Comparison of ENCODE assay signal across 8 mouse cellular contexts in genomic region chr9:105484338-105485084, GRCm38 (mm10). TPM values are rescaled to one million over a fixed set of nuclear protein-coding genes. Genes with fewer than 3 reads are reported as not detected.
A peak's percentile ranks its signal among the peaks of the same experiment; 100 is the strongest.
DNase-seq lines count a peak whose midpoint lies in the region; ATAC-seq and TF ChIP-seq lines count a peak whose summit lies in the region.

No protein-coding gene starts in this region.

- no peak for TF ChIP-seq POLR2A in CH12.LX (IDR thresholded peaks at IDR 0.05; ENCODE audit: low read depth, low read length)

- DNase-seq in CH12.LX (ENCODE audit: extremely low read depth): peak; percentile 34
- DNase-seq in gastrocnemius, postnatal 25 days: peak; percentile 62
- no peak for DNase-seq in urinary bladder, postnatal 36 days (ENCODE audit: low spot score in 2 of 2)
- no peak for DNase-seq in retina, postnatal 1 day
- no peak for DNase-seq in layer of hippocampus, adult 9-11 months

- TF ChIP-seq EP300 in CH12.LX (IDR thresholded peaks at IDR 0.05; ENCODE audit: low read length): 0 out of 2 replicates have a peak, but pooled peaks have one; percentile 34

- dilution Hi-C loops in CH12.LX (cut with MboI; ENCODE audit: extremely low pct_ligation_motif_present, extremely low pct_unique_long_range_greater_than_20kb, low sequenced_read_pairs): no loop called here

- ATAC-seq in forebrain, embryonic 16.5 days: peak; percentile 61; the same call in 1 of the 2 replicates
- no peak for ATAC-seq in forebrain, embryonic 12.5 days (ENCODE audit: low FRiP score)

- no peak for TF ChIP-seq RAD21 in CH12.LX (IDR thresholded peaks at IDR 0.05; ENCODE audit: low read depth, low read length)

- TF ChIP-seq CTCF in CH12.LX (conservative IDR thresholded peaks at IDR 0.05 in 1 of 2, IDR thresholded peaks at IDR 0.05 in 1 of 2; ENCODE audit: low read depth in 2 of 2, low read length in 2 of 2): no peak

- peaks cover 5% of the 10 kb centered on the region for H3K79me2 ChIP-seq in CH12.LX (replicated peaks; ENCODE audit: control insufficient read depth, extremely low read depth, insufficient read depth, poor library complexity, severe bottlenecking)
- H3K79me2 ChIP-seq in macrophage (ENCODE audit: inconsistent target): peaks cover 92% of the 10 kb centered on the region

- H3K27ac ChIP-seq in forebrain, embryonic 16.5 days (ENCODE audit: low read length): no peak overlapping the region
- no peak overlapping the region for H3K27ac ChIP-seq in forebrain, embryonic 12.5 days
- H3K27ac ChIP-seq in CH12.LX (ENCODE audit: insufficient read depth, low read depth): peak overlapping the region; percentile 37; the same call in 1 of the 2 replicates
- H3K27ac ChIP-seq in macrophage: peak overlapping the region; percentile 79

- no peak overlapping the region for H3K9ac ChIP-seq in forebrain, embryonic 16.5 days (replicated peaks; ENCODE audit: low read depth, low read length)
- no peak overlapping the region for H3K9ac ChIP-seq in forebrain, embryonic 12.5 days
- H3K9ac ChIP-seq in CH12.LX (ENCODE audit: insufficient read depth, low read depth): no peak overlapping the region

- no peak overlapping the region for H3K4me3 ChIP-seq in forebrain, embryonic 16.5 days (replicated peaks; ENCODE audit: low read length)
- H3K4me3 ChIP-seq in forebrain, embryonic 12.5 days (replicated peaks): no peak overlapping the region
- H3K4me3 ChIP-seq in CH12.LX (replicated peaks in 1 of 3; ENCODE audit: low read depth in 2 of 3, low read length in 2 of 3, poor library complexity in 1 of 3) (no peak overlapping the region), macrophage (ENCODE audit: inconsistent target) (no peak overlapping the region)

- no peaks in the 10 kb centered on the region for H3K36me3 ChIP-seq in forebrain, embryonic 16.5 days (ENCODE audit: control insufficient read depth, insufficient read depth)
- peaks cover 4% of the 10 kb centered on the region; the same call in 1 of the 2 replicates for H3K36me3 ChIP-seq in forebrain, embryonic 12.5 days (replicated peaks)
- H3K36me3 ChIP-seq in CH12.LX (replicated peaks in 1 of 2; ENCODE audit: control insufficient read depth in 1 of 2, insufficient read depth in 1 of 2, low read length in 1 of 2) (peaks cover 0 to 26% of the 10 kb centered on the region in 2 experiments), macrophage (ENCODE audit: inconsistent target) (no peaks in the 10 kb centered on the region)

- in situ Hi-C loops in CH12.LX (cut with MboI; ENCODE audit: low pct_ligation_motif_present, low pct_unique_long_range_greater_than_20kb, low sequenced_read_pairs): no loop called here

- H3K4me1 ChIP-seq in forebrain, embryonic 16.5 days (replicated peaks; ENCODE audit: control insufficient read depth, insufficient read depth, low read length): peaks cover 7% of the 10 kb centered on the region
- peaks cover 18% of the 10 kb centered on the region for H3K4me1 ChIP-seq in forebrain, embryonic 12.5 days
- H3K4me1 ChIP-seq in CH12.LX (ENCODE audit: control insufficient read depth in 1 of 2, insufficient read depth in 2 of 2): peaks cover 6 to 65% of the 10 kb centered on the region in 2 experiments

- H3K27me3 ChIP-seq in forebrain, embryonic 16.5 days (replicated peaks; ENCODE audit: control insufficient read depth, insufficient read depth, low read length): no peaks in the 10 kb centered on the region
- no peaks in the 10 kb centered on the region for H3K27me3 ChIP-seq in forebrain, embryonic 12.5 days
- H3K27me3 ChIP-seq in CH12.LX (replicated peaks): no peaks in the 10 kb centered on the region

- no peak overlapping the region for H3K4me2 ChIP-seq in forebrain, embryonic 16.5 days (ENCODE audit: low read length)
- no peak overlapping the region for H3K4me2 ChIP-seq in forebrain, embryonic 12.5 days
- H3K4me2 ChIP-seq in CH12.LX (ENCODE audit: insufficient read depth, low read depth, poor library complexity, severe bottlenecking): no peak overlapping the region

- WGBS in forebrain, embryonic 16.5 days: 76% methylated on average over 5 of the region's 5 CpGs
- WGBS in forebrain, embryonic 12.5 days: 81% methylated on average over 5 of the region's 5 CpGs
- WGBS in macrophage (ENCODE audit: missing documents): 45% methylated on average over 5 of the region's 5 CpGs

- no peaks in the 10 kb centered on the region for H3K9me3 ChIP-seq in forebrain, embryonic 16.5 days (ENCODE audit: control insufficient read depth, low read length)
- no peaks in the 10 kb centered on the region for H3K9me3 ChIP-seq in forebrain, embryonic 12.5 days
- H3K9me3 ChIP-seq in CH12.LX (replicated peaks; ENCODE audit: low read length): no peaks in the 10 kb centered on the region

TF ChIP-seq in CH12.LX, 34 proteins besides CTCF, POLR2A, EP300 and RAD21:
- TF ChIP-seq NRF1 (IDR thresholded peaks at IDR 0.05; ENCODE audit: low read depth, low read length) (no peak), MAZ (IDR thresholded peaks at IDR 0.05; ENCODE audit: low read depth, low read length) (no peak), BHLHE40 (IDR thresholded peaks at IDR 0.05; ENCODE audit: low read depth, low read length) (no peak), ELF1 (IDR thresholded peaks at IDR 0.05; ENCODE audit: low read depth, low read length) (0 out of 2 replicates have a peak, but pooled peaks have one; percentile 11), TCF12 (IDR thresholded peaks at IDR 0.05; ENCODE audit: low read depth, low read length) (no peak), TBP (conservative IDR thresholded peaks at IDR 0.05; ENCODE audit: low read depth, low read length) (no peak), ZC3H11A (IDR thresholded peaks at IDR 0.05; ENCODE audit: low read depth, low read length) (no peak), RCOR1 (conservative IDR thresholded peaks at IDR 0.05; ENCODE audit: low read depth, low read length) (no peak), PAX5 (IDR thresholded peaks at IDR 0.05; ENCODE audit: low read length) (no peak)

RNA-seq across cellular contexts. Expression of gene Atp2c1, which starts 42.6 kb away (rescaled TPM):
- 90.1 and 96.2 TPM in 2 replicates for polyA plus RNA-seq in forebrain, embryonic 16.5 days (2015; fragmentation: Nextera tagmentation; extraction: Ambion mirVana)
- 77.4 and 82.1 TPM in 2 replicates for polyA plus RNA-seq in forebrain, embryonic 12.5 days (2016; fragmentation: Nextera tagmentation; extraction: Ambion mirVana)
- total RNA-seq in CH12.LX (2012; rRNA removed) (45.8 and 53.1 TPM in 2 replicates), CH12.LX (2014; rRNA removed) (51.7 and 62.6 TPM in 2 replicates)
- polyA plus RNA-seq in CH12.LX (2012; ENCODE audit: insufficient read length, low read depth) (60.0 and 60.7 TPM in 2 replicates), macrophage (2018) (36.1 to 58.6 TPM (median 52.3 TPM) in 3 replicates)
- 10 to 100 TPM; 28.6 to 29.0 TPM for total RNA-seq in gastrocnemius, postnatal 25 days (2021)
- 100 to 1,000 TPM; 136 to 319 (median 185) TPM for total RNA-seq in macrophage (2018; cell fraction: chromatin; rRNA removed)
- total RNA-seq in macrophage (2018; cell fraction: cytosol; rRNA removed): 10 to 100 TPM; 47.2 to 76.4 (median 64.0) TPM
- 100 to 1,000 TPM in 25 of 26 experiments, 10 to 100 TPM in 1; 90.4 to 151 (median 122) TPM for total RNA-seq in macrophage (2018; cell fraction: nucleus; rRNA removed)

Comparison
In these comparisons a context has a peak if more than half of its experiments do, and no peak if none do; other contexts are left out.
1. H3K27ac ChIP-seq: peak in CH12.LX (single experiment) and macrophage (single experiment); none in forebrain, embryonic 16.5 days (single experiment) and forebrain, embryonic 12.5 days (single experiment).
2. DNase-seq: peak in CH12.LX (single experiment) and gastrocnemius, postnatal 25 days (single experiment); none in urinary bladder, postnatal 36 days (0 of 2), retina, postnatal 1 day (single experiment) and layer of hippocampus, adult 9-11 months (single experiment).